Mouse (Mus musculus) lung, embryonic 16.5 days (tissue): ENCODE measurements around the gene Mme. TPM values are rescaled to one million over a fixed set of nuclear protein-coding genes. Genes with fewer than 3 reads are reported as not detected.

Source experiments
- ATAC-seq: fragments of 200-750 bp; cut with Nextera tagmentation; 2 replicates; pipeline ENCODE4 v1.8.0; 2017; ENCODE audit warnings: low read depth, mild to moderate bottlenecking, moderate library complexity
- H3K27ac ChIP-seq: fragments of 300-500 bp; sonication (generic); 2 replicates; pipeline ENCODE4 v1.5.1; 2014; ENCODE audit warnings: mild to moderate bottlenecking, control low read depth, low read length
- H3K27me3 ChIP-seq: fragments of 300-500 bp; sonication (generic); 2 replicates; pipeline ENCODE4 v1.6.1; 2014; ENCODE audit warnings: low read depth, low read length, mixed read lengths; ENCODE audit not compliant: control insufficient read depth, insufficient read depth
- H3K36me3 ChIP-seq: fragments of 300-500 bp; sonication (generic); 2 replicates; pipeline ENCODE4 v1.6.1; 2014; ENCODE audit warnings: low read length; ENCODE audit not compliant: control insufficient read depth, insufficient read depth
- H3K4me1 ChIP-seq: fragments of 300-500 bp; sonication (generic); replicated peaks from 2 replicates; pipeline ENCODE4 v1.6.1; 2014; ENCODE audit warnings: low read length, mixed read lengths; ENCODE audit not compliant: control insufficient read depth, insufficient read depth
- H3K4me2 ChIP-seq: fragments of 300-500 bp; sonication (generic); 2 replicates; pipeline ENCODE4 v1.6.1; 2014; ENCODE audit warnings: low read depth, low read length, control low read depth
- H3K4me3 ChIP-seq: fragments of 300-500 bp; sonication (generic); 2 replicates; pipeline ENCODE4 v1.5.1; 2014; ENCODE audit warnings: mild to moderate bottlenecking, low read length, control low read depth
- H3K9ac ChIP-seq: fragments of 300-500 bp; sonication (generic); 2 replicates; pipeline ENCODE4 v1.6.1; 2014; ENCODE audit warnings: low read length, control low read depth
- H3K9me3 ChIP-seq: fragments of 300-500 bp; sonication (generic); 2 replicates; pipeline ENCODE4 v1.6.1; 2016; ENCODE audit warnings: low read length; ENCODE audit not compliant: control insufficient read depth
- WGBS: fragments of 180-500 bp; shearing (Covaris S2); extraction: QIAGEN DNeasy Blood & Tissue Kit; methylation state at CpG from one replicate; pipeline ENCODE4 v1.1.7; 2014; 5-methylcytosine and 5-hydroxymethylcytosine counted together
- polyA plus RNA-seq: library from polyadenylated mRNA; unstranded; fragments of >200 nt; fragmentation: Nextera tagmentation; extraction: Ambion mirVana; gene quantifications from 2 replicates; pipeline ENCODE4 v1.2.1, GENCODE M21; 2015

Gene Mme
- polyA plus RNA-seq, 1 experiment from 2014 or later: 7.3 TPM

DNA sequence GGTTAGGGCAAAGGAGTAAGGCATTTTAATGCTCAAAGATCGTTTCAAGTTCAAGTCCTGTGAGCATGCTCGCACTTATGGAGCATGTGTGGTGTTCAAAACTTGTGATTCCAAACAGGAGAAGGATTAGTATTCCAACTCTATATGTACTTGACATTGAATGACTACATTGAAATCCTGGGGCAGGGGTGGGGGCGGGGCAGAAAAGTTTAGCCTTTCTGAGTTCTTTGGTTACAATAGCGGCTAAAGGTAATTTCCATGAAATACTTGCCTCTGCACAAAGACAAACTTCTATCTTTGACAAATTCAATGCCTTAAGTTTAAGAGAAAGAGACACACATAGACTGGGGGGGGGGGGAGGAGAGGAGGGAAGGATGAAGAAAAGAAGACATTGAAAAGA, 53.5 kb downstream of the Mme start:
- Histone ChIP-seq H3K36me3 (no peaks in the 10 kb centered on the region), H3K4me1 (0 out of 2 replicates have a peak, but pooled peaks cover 6% of the 10 kb centered on the region), H3K27me3 (no peaks in the 10 kb centered on the region; the same call in 1 of the 2 replicates), H3K9ac (peak overlapping the region; percentile 58), H3K4me3 (peak overlapping the region; percentile 54), H3K4me2 (peak overlapping the region; percentile 94), H3K27ac (no peak overlapping the region), H3K9me3 (no peaks in the 10 kb centered on the region)
- ATAC-seq: no peak
- 39% methylated on average over 4 of the region's 4 CpGs for WGBS

DNA sequence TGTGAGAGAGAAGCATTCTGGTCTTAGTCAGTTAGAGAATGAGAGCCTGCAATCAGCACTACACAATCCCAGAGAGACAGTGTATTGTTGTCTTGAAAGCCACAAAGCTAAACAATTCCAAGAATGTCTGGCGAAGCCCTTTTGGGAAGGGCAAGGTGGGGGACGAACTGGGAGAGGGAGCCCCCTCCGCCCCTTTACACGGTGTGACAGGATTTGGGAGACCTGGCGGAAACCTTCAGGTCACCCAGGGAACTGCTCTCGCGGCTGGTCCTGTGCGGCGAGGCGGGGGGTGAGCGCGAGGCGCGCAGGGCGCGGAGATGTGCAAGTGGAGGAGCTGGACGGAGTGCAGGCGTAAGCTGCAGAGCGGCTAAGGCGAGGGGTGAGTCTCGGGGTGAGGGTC, 53.9 kb downstream of the Mme start:
- peak; percentile 83 for ATAC-seq
- Histone ChIP-seq H3K27ac (no peak overlapping the region), H3K4me2 (peak overlapping the region; percentile 94), H3K4me1 (0 out of 2 replicates have a peak, but pooled peaks cover 6% of the 10 kb centered on the region), H3K4me3 (peak overlapping the region; percentile 54), H3K9ac (peak overlapping the region; percentile 58), H3K27me3 (no peaks in the 10 kb centered on the region; the same call in 1 of the 2 replicates), H3K36me3 (no peaks in the 10 kb centered on the region), H3K9me3 (no peaks in the 10 kb centered on the region)
- whole genome bisulfite sequencing: 0% methylated on average over 21 of the region's 21 CpGs

- Histone ChIP-seq H3K9me3 (no peaks in the 10 kb centered on the region), H3K4me1 (0 out of 2 replicates have a peak, but pooled peaks cover 6% of the 10 kb centered on the region), H3K4me3 (peak overlapping the region; percentile 54), H3K4me2 (peak overlapping the region; percentile 94), H3K27ac (no peak overlapping the region), H3K9ac (peak overlapping the region; percentile 58), H3K27me3 (no peaks in the 10 kb centered on the region; the same call in 1 of the 2 replicates), H3K36me3 (no peaks in the 10 kb centered on the region)
- under 1% methylated on average over 45 of the region's 54 CpGs for WGBS
- peak; percentile 87 for ATAC-seq
Measured at GRCm38 (mm10) chr3:63295657-63296231, 54.4 kb downstream of the Mme start.

DNA sequence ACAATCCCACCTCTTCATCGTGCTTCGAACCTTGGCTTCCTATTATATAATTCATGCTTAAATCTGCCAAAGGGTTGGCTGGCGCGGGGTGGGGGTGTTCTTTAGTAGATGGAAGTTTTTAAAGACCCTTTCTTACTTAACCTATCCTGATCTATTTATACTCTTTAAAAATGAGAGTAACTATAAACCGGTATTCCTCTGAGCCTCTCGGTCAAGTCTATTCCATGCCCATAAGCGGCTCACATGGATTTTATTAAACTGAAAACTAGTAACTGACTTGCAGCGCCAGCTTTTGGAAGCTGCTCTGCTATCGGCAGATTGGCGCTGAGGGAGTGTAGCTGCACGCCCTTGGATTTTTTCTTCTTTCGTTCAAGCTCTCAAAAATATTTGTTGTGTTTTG, 55.1 kb downstream of the Mme start:
- Histone ChIP-seq H3K4me1 (0 out of 2 replicates have a peak, but pooled peaks cover 6% of the 10 kb centered on the region), H3K27me3 (no peaks in the 10 kb centered on the region; the same call in 1 of the 2 replicates), H3K27ac (no peak overlapping the region), H3K9me3 (no peaks in the 10 kb centered on the region), H3K4me2 (peak overlapping the region; percentile 94), H3K9ac (no peak overlapping the region), H3K36me3 (no peaks in the 10 kb centered on the region), H3K4me3 (peak overlapping the region; percentile 54)
- no peak for ATAC-seq
- WGBS: 6% methylated on average over 12 of the region's 12 CpGs

- WGBS: 6% methylated on average over 6 of the region's 6 CpGs
- Histone ChIP-seq H3K9me3 (no peaks in the 10 kb centered on the region), H3K27me3 (no peaks in the 10 kb centered on the region; the same call in 1 of the 2 replicates), H3K4me2 (no peak overlapping the region), H3K27ac (no peak overlapping the region), H3K9ac (no peak overlapping the region), H3K4me1 (0 out of 2 replicates have a peak, but pooled peaks cover 6% of the 10 kb centered on the region), H3K36me3 (no peaks in the 10 kb centered on the region), H3K4me3 (no peak overlapping the region)
- ATAC-seq: peak; percentile 58
Measured at GRCm38 (mm10) chr3:63297787-63298186, 56.5 kb downstream of the Mme start.

DNA sequence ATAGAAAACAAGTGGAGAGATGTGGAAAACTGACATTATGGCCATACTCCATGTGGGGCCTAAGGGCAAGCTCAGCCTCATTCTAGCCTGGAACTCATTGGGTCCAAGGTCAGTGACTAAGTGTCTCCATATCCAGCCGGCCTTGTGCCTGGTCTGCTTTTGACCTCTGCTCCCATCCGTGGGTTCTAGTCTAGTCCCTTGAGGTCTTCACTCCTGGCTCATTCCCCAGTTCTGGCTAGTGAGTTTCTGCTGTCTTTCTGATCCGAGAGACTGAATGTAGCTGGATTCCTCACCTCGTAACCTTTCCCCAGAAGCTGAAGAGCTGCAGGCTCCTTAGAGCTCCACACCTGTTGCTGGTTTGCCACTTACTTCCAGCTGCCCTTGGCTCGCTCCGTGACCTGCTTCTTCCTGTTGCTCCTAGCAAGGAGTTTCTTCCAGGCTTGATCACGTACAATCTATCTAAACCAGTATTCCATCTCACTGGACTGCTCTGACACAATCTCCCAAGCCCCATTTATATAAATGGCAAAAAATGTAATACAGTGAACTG, 73.9 kb downstream of the Mme start:
- no peak overlapping the region for H3K4me2 ChIP-seq
- no peaks in the 10 kb centered on the region for H3K4me1 ChIP-seq
- H3K27me3 ChIP-seq: no peaks in the 10 kb centered on the region
- no peak overlapping the region for H3K4me3 ChIP-seq
- ATAC-seq: no peak
- H3K36me3 ChIP-seq: no peaks in the 10 kb centered on the region
- H3K9me3 ChIP-seq: no peaks in the 10 kb centered on the region
- H3K27ac ChIP-seq: no peak overlapping the region
- WGBS: 86% methylated on average over 7 of the region's 7 CpGs
- H3K9ac ChIP-seq: no peak overlapping the region

DNA sequence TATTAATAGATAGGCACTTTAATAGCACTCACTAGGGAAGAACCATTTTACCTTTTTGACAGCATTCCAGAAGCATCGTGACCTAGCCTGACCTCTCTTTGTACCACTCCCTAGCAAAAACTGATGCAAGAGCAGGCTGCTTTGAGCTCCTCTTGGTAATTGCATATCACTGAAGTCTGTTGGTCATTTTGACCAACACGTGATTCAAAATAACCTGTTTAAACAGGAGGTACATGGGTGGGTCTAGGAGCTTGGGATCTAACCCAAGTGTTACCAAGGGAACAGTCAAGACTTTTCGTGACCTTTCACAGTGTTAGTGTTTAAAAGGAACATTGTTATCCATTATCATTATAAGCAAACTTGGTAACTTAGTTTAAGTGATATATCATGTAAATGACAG, 76.2 kb downstream of the Mme start:
- Histone ChIP-seq H3K36me3 (no peaks in the 10 kb centered on the region), H3K27me3 (no peaks in the 10 kb centered on the region), H3K27ac (no peak overlapping the region), H3K4me3 (no peak overlapping the region), H3K9me3 (no peaks in the 10 kb centered on the region), H3K9ac (no peak overlapping the region), H3K4me2 (no peak overlapping the region), H3K4me1 (no peaks in the 10 kb centered on the region)
- ATAC-seq: no peak
- 55% methylated on average over 3 of the region's 3 CpGs for WGBS

GRCm38 (mm10) chr3:63325615-63326014, 84.3 kb downstream of the Mme start:
- Histone ChIP-seq H3K4me3 (no peak overlapping the region), H3K27me3 (no peaks in the 10 kb centered on the region), H3K27ac (no peak overlapping the region), H3K9ac (no peak overlapping the region), H3K4me2 (no peak overlapping the region), H3K9me3 (no peaks in the 10 kb centered on the region), H3K36me3 (no peaks in the 10 kb centered on the region), H3K4me1 (no peaks in the 10 kb centered on the region)
- 70% methylated on average over 2 of the region's 2 CpGs for WGBS
- ATAC-seq: no peak

DNA sequence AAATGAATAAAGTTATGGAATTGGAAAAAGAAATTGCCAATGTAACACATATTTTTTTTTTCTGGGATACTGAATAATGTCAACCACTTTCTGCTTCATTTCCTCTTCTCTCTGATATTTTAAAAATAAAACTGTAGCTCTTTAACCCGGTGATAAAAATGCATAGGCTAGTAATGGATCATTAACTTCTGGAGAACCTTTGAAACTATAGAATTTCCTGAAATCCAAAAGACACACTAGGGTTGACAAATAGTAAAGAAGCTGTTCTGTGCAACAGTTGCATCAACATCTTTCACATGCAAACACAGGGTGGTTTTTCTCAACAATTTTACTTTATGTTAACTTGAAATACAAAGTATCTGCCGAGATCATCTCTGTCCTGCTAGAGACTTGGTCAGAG, 98.8 kb downstream of the Mme start:
- H3K4me3 ChIP-seq: no peak overlapping the region
- H3K4me1 ChIP-seq: no peaks in the 10 kb centered on the region
- WGBS: 79% methylated on average over 2 of the region's 2 CpGs
- no peaks in the 10 kb centered on the region for H3K36me3 ChIP-seq
- no peak overlapping the region for H3K27ac ChIP-seq
- H3K27me3 ChIP-seq: no peaks in the 10 kb centered on the region
- no peak overlapping the region for H3K9ac ChIP-seq
- H3K4me2 ChIP-seq: no peak overlapping the region
- H3K9me3 ChIP-seq: no peaks in the 10 kb centered on the region
- ATAC-seq: no peak
